Mouse (Mus musculus): ENCODE measurements around the gene Gm43191. TPM values are rescaled to one million over a fixed set of nuclear protein-coding genes. Genes with fewer than 3 reads are reported as not detected.

Gene Gm43191
- not detected in 2 replicates for polyA plus RNA-seq (2014; fragmentation: Nextera tagmentation; extraction: Ambion mirVana)

- peaks cover 5% of the 10 kb centered on the region; the same call in 1 of the 2 replicates for H3K36me3 ChIP-seq (ENCODE audit: control insufficient read depth, insufficient read depth, low read length)
Measured at GRCm38 (mm10) chr3:116681160-116681559, at the start of gene Gm43191. Gene Gm43191 (minus strand): TSS chr3:116681260.

GRCm38 (mm10) chr3:116729483-116730174 is 48.6 kb upstream of the Gm43191 start:
- Histone ChIP-seq H3K27me3 (ENCODE audit: control insufficient read depth, insufficient read depth, low read length) (no peaks in the 10 kb centered on the region), H3K4me3 (ENCODE audit: low read depth, low read length) (no peak overlapping the region), H3K9me3 (replicated peaks; ENCODE audit: control insufficient read depth, low read length) (no peaks in the 10 kb centered on the region), H3K4me1 (ENCODE audit: control insufficient read depth, insufficient read depth, low read length) (no peaks in the 10 kb centered on the region), H3K4me2 (no peak overlapping the region), H3K27ac (ENCODE audit: low read depth, low read length) (no peak overlapping the region), H3K9ac (ENCODE audit: low read depth, low read length) (no peak overlapping the region), H3K36me3 (ENCODE audit: control insufficient read depth, insufficient read depth, low read length) (no peaks in the 10 kb centered on the region)
- 74% methylated on average over 2 of the region's 2 CpGs for WGBS (ENCODE audit: insufficient replicate concordance)
- no peak for ATAC-seq (replicated peaks; ENCODE audit: insufficient number of reproducible peaks, low FRiP score, low TSS enrichment)

More at GRCm38 (mm10) chr3:116681160-116681559, at the start of gene Gm43191:
- Histone ChIP-seq H3K27ac (ENCODE audit: low read depth, low read length) (no peak within 1 kb of the TSS), H3K9ac (ENCODE audit: low read depth, low read length) (no peak within 1 kb of the TSS), H3K27me3 (ENCODE audit: control insufficient read depth, insufficient read depth, low read length) (no peaks in the 10 kb centered on the region), H3K4me1 (ENCODE audit: control insufficient read depth, insufficient read depth, low read length) (no peaks in the 10 kb centered on the region), H3K9me3 (replicated peaks; ENCODE audit: control insufficient read depth, low read length) (no peaks in the 10 kb centered on the region), H3K4me2 (no peak within 1 kb of the TSS), H3K4me3 (ENCODE audit: low read depth, low read length) (no peak within 1 kb of the TSS)
- 92% methylated on average over 1 of the region's 1 CpGs for WGBS (ENCODE audit: insufficient replicate concordance)
- ATAC-seq (replicated peaks; ENCODE audit: insufficient number of reproducible peaks, low FRiP score, low TSS enrichment): no peak

- Histone ChIP-seq H3K36me3 (ENCODE audit: control insufficient read depth, insufficient read depth, low read length) (no peaks in the 10 kb centered on the region), H3K27me3 (ENCODE audit: control insufficient read depth, insufficient read depth, low read length) (no peaks in the 10 kb centered on the region), H3K4me1 (ENCODE audit: control insufficient read depth, insufficient read depth, low read length) (no peaks in the 10 kb centered on the region), H3K4me3 (ENCODE audit: low read depth, low read length) (no peak overlapping the region), H3K9ac (ENCODE audit: low read depth, low read length) (no peak overlapping the region), H3K9me3 (replicated peaks; ENCODE audit: control insufficient read depth, low read length) (no peaks in the 10 kb centered on the region), H3K27ac (ENCODE audit: low read depth, low read length) (no peak overlapping the region), H3K4me2 (no peak overlapping the region)
- ATAC-seq (replicated peaks; ENCODE audit: insufficient number of reproducible peaks, low FRiP score, low TSS enrichment): no peak
- WGBS (ENCODE audit: insufficient replicate concordance): 50% methylated on average over 9 of the region's 9 CpGs
Measured at GRCm38 (mm10) chr3:116726807-116727206, 45.7 kb upstream of the Gm43191 start.

GRCm38 (mm10) chr3:116723496-116724481 is 42.7 kb upstream of the Gm43191 start:
- ATAC-seq (replicated peaks; ENCODE audit: insufficient number of reproducible peaks, low FRiP score, low TSS enrichment): no peak
- Histone ChIP-seq H3K27me3 (ENCODE audit: control insufficient read depth, insufficient read depth, low read length) (no peaks in the 10 kb centered on the region), H3K4me2 (no peak overlapping the region), H3K36me3 (ENCODE audit: control insufficient read depth, insufficient read depth, low read length) (no peaks in the 10 kb centered on the region), H3K9me3 (replicated peaks; ENCODE audit: control insufficient read depth, low read length) (no peaks in the 10 kb centered on the region), H3K9ac (ENCODE audit: low read depth, low read length) (no peak overlapping the region), H3K27ac (ENCODE audit: low read depth, low read length) (no peak overlapping the region), H3K4me1 (ENCODE audit: control insufficient read depth, insufficient read depth, low read length) (no peaks in the 10 kb centered on the region), H3K4me3 (ENCODE audit: low read depth, low read length) (no peak overlapping the region)
- 66% methylated on average over 10 of the region's 10 CpGs for WGBS (ENCODE audit: insufficient replicate concordance)

- Histone ChIP-seq H3K27me3 (ENCODE audit: control insufficient read depth, insufficient read depth, low read length) (no peaks in the 10 kb centered on the region), H3K9me3 (replicated peaks; ENCODE audit: control insufficient read depth, low read length) (no peaks in the 10 kb centered on the region), H3K27ac (ENCODE audit: low read depth, low read length) (no peak overlapping the region), H3K4me1 (ENCODE audit: control insufficient read depth, insufficient read depth, low read length) (no peaks in the 10 kb centered on the region), H3K4me2 (no peak overlapping the region), H3K9ac (ENCODE audit: low read depth, low read length) (no peak overlapping the region), H3K36me3 (ENCODE audit: control insufficient read depth, insufficient read depth, low read length) (no peaks in the 10 kb centered on the region), H3K4me3 (ENCODE audit: low read depth, low read length) (no peak overlapping the region)
- WGBS (ENCODE audit: insufficient replicate concordance): 73% methylated on average over 4 of the region's 4 CpGs
- ATAC-seq (replicated peaks; ENCODE audit: insufficient number of reproducible peaks, low FRiP score, low TSS enrichment): no peak
Measured at GRCm38 (mm10) chr3:116722980-116723379, 41.9 kb upstream of the Gm43191 start.

GRCm38 (mm10) chr3:116718951-116719350 is 37.9 kb upstream of the Gm43191 start:
- Histone ChIP-seq H3K4me3 (ENCODE audit: low read depth, low read length) (no peak overlapping the region), H3K4me2 (no peak overlapping the region), H3K36me3 (ENCODE audit: control insufficient read depth, insufficient read depth, low read length) (no peaks in the 10 kb centered on the region), H3K27ac (ENCODE audit: low read depth, low read length) (no peak overlapping the region), H3K9ac (ENCODE audit: low read depth, low read length) (no peak overlapping the region), H3K27me3 (ENCODE audit: control insufficient read depth, insufficient read depth, low read length) (no peaks in the 10 kb centered on the region), H3K4me1 (ENCODE audit: control insufficient read depth, insufficient read depth, low read length) (no peaks in the 10 kb centered on the region), H3K9me3 (replicated peaks; ENCODE audit: control insufficient read depth, low read length) (no peaks in the 10 kb centered on the region)
- no peak for ATAC-seq (replicated peaks; ENCODE audit: insufficient number of reproducible peaks, low FRiP score, low TSS enrichment)
- WGBS (ENCODE audit: insufficient replicate concordance): 48% methylated on average over 3 of the region's 3 CpGs

GRCm38 (mm10) chr3:116713031-116713430 is 32.0 kb upstream of the Gm43191 start:
- no peak for ATAC-seq (replicated peaks; ENCODE audit: insufficient number of reproducible peaks, low FRiP score, low TSS enrichment)
- Histone ChIP-seq H3K9ac (ENCODE audit: low read depth, low read length) (no peak overlapping the region; the same call in 1 of the 2 replicates), H3K4me3 (ENCODE audit: low read depth, low read length) (peak overlapping the region; percentile 79), H3K27ac (ENCODE audit: low read depth, low read length) (no peak overlapping the region), H3K4me2 (peak overlapping the region; percentile 89), H3K9me3 (replicated peaks; ENCODE audit: control insufficient read depth, low read length) (no peaks in the 10 kb centered on the region), H3K4me1 (ENCODE audit: control insufficient read depth, insufficient read depth, low read length) (peaks cover 8% of the 10 kb centered on the region), H3K36me3 (ENCODE audit: control insufficient read depth, insufficient read depth, low read length) (no peaks in the 10 kb centered on the region), H3K27me3 (ENCODE audit: control insufficient read depth, insufficient read depth, low read length) (no peaks in the 10 kb centered on the region)
- 31% methylated on average over 5 of the region's 5 CpGs for WGBS (ENCODE audit: insufficient replicate concordance)

- ATAC-seq (replicated peaks; ENCODE audit: insufficient number of reproducible peaks, low FRiP score, low TSS enrichment): 0 out of 2 replicates have a peak, but pooled peaks have one; percentile 14
- Histone ChIP-seq H3K4me1 (ENCODE audit: control insufficient read depth, insufficient read depth, low read length) (peaks cover 8% of the 10 kb centered on the region), H3K9me3 (replicated peaks; ENCODE audit: control insufficient read depth, low read length) (no peaks in the 10 kb centered on the region), H3K4me3 (ENCODE audit: low read depth, low read length) (peak within 1 kb of the TSS; percentile 79), H3K4me2 (peak within 1 kb of the TSS; percentile 89), H3K9ac (ENCODE audit: low read depth, low read length) (peak within 1 kb of the TSS; percentile 88), H3K27me3 (ENCODE audit: control insufficient read depth, insufficient read depth, low read length) (no peaks in the 10 kb centered on the region), H3K36me3 (ENCODE audit: control insufficient read depth, insufficient read depth, low read length) (no peaks in the 10 kb centered on the region), H3K27ac (ENCODE audit: low read depth, low read length) (peak within 1 kb of the TSS; percentile 72)
- 5% methylated on average over 8 of the region's 8 CpGs for WGBS (ENCODE audit: insufficient replicate concordance)
Measured at GRCm38 (mm10) chr3:116712436-116712881, 31.4 kb upstream of the Gm43191 start, which contains the start of gene Slc35a3. Gene Slc35a3 (minus strand): TSS chr3:116712831.
